Mouse (Mus musculus): ENCODE measurements around the gene Olfr284.

The Olfr284 gene

DNA sequence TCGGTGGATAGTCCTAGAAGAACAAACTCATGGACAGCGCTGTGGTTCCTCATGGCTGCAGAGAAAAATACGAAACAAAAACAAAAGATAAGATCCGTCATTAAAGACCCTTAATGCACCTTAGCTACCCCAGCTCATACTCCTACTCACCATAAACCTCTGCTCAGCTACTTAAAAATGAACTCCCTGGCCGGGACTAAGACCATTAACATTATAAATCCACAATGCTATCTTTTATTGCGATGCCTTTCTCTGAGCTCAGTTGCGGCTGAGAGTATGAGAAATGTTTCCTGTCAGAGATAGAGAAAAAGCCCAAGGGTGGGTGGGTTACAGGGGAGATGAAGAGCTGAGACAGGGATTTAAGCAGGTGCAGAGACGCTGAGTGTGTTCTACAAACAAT, at the start of gene Olfr284:
Gene Olfr284, minus strand, starts transcription at position 101 of the 400 bp plus-strand sequence.
- DNase-seq (ENCODE audit: low read depth, low spot score) = no peak

DNA sequence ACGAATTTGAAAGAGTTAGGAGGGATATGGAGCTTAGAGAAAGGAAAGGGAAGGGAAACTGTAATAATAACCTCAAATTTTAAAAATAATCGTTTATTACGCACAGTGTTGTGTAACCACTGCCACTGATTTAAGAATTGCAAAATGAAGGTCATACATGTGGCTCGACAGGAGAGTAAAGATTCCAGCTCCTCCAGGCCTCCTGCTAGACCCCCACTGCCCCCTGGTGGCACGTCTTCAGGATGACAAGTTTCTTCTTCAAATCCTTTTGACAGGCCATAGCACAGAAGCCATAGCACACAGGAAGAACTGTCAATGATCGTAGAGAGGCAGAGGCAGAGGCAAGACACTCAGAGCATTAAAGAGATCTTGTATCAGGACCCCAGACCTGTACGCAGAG, 49.0 kb upstream of the Olfr284 start:
- DNase-seq (ENCODE audit: low read depth, low spot score) = no peak

DNA sequence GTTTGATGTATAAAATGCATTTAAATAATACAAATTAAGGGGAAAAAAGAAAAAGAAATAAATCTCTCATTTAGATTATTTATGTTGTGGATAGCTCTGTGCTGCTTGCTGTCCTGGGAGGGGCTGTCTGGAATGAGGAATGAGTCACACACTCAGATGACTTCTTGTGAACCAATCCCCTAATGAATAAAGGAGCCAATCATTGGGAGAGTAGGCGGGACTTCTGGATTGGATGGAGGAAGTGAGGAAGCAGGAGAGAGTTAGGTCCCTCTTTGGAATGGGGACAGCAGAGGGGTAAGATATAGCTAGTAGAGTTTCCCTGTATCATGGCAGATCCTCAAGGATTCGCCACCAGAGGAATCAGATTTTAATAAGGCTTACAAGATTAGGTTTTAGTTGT, 46.8 kb upstream of the Olfr284 start:
- no peak for DNase-seq (ENCODE audit: low read depth, low spot score)

DNA sequence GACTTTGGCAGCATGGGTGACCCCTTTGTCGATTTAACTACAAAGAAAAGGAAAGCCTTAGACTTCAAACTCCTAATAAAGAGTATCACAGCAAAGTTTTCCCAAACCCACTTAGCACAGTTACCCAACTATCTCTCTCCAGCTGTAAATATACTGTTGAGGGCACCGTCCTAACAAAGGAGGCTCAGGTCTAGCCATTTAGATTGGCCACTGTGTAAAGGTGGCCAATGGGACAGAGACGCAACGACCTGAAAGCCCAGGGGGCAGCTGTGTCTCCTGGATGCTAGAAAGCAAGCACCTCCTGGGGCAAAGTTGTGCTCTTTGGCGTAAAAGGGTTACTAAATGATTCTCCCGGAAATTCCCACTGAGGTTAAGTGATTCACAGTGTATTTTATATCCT, 40.1 kb upstream of the Olfr284 start, which contains the start of gene Olfr283:
Gene Olfr283, minus strand, starts transcription at position 101 of the 400 bp plus-strand sequence.
- no peak for DNase-seq (ENCODE audit: low read depth, low spot score)

DNA sequence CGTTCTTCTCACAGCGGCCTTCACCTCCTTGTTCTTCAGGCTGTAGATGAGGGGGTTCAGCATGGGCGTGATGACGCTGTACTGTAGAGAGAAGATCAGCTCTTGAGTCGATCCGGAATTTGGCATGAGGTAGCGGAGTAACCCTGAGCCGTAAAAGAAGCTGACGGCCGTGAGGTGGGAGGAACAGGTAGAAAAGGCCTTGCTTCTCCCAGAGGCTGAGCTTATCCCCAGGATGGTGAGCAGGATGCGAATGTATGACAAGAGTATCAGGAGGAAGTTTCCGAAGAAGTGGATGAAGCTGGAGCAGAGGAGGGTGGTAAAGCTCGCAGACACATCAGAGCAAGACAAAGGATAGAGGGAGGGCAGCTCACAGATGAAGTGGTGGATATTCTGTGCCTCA, 37.4 kb upstream of the Olfr284 start:
- DNase-seq (ENCODE audit: low read depth, low spot score) = no peak

DNA sequence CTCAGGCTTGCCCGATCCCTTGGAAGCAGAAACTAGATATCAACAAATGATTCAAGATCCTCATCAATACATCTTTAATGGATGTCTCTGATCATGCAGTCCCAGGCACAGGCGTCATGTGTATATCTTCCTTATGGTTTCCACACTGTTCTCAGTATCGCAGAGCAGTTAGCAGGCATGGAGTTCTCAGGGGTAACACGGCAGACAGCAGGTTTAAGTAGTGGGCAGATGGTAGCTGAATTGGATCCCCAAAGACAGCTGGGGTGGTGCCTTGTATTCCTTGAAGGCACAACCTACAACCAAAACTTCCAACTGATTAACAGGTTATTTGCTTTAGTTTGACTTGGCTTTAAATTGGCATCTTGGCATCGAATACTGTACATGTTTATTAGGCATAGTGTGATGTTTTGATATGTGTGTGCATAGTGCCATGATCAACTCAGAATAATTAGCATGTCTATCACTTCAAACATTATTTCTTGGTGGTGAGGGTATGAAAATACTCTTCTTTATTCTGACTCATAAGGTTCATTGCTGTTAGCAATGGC, 23.5 kb downstream of the Olfr284 start, which contains the start of gene Olfr285:
Gene Olfr285, minus strand, starts transcription at position 177 of the 548 bp plus-strand sequence.
- no peak for DNase-seq (ENCODE audit: low read depth, low spot score)

DNA sequence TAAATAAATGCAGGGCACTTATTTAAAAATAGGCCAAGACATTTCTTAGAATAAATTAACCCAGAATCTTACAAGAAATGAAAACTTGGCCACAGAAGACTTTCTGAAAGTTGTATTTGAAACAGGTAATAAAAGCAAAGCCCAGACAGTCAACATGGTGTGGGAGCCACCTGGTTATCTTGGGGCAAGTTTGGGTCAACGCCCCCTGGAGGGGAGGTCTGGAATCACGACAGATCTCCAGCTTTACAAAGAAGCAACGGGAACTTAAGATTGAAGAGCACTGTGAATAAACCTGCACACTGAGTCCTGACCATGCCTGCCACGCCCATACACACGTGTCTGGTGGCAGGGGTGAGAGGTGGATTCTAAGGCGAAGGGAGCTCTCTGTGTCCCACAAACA, 25.1 kb downstream of the Olfr284 start:
- no peak for DNase-seq (ENCODE audit: low read depth, low spot score)

DNA sequence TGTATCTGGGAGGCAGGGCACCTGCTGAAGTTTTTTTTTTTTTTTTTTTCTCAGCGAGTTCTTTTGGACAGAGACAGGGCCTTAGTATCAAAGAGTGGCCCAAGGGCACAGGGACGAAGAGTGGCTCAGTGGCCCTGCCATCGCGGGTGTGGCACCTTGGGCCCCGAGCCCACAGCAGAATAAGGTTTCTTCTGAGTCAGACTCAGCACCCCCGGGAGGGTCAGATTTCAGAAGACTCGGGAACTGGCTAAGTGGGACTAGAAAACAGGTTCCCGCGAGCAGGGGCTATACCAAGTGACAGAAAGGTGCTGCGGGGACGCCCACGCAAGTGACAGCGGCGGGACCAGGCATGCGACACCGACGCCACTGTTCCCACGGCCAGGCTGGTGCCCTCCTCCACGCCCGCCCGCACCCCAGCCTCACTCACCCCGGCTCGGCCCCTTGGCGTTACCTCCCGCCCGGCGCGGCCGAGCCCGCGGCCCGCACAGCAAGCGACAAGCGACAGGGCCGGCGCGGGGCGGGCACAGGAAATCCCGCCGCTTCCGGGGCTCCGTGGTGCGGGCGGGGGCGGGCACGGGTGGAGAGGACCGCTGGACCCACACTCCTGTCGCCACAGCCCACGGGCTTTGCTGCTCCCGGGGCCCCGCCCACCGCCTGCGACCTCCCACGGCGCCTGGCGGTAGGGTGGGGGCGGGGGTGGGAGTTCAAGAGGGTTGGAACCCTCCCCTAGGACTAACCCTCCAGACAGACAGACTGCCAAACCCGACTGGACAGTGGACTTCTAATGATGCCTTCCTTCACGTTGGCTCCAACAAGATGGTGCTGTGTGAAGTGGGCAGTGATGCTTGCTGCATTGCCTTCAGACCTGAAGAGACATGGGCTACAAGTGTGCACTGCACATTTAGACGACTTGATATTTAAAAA, 44.9 kb downstream of the Olfr284 start, which contains the start of gene Zfp641:
Gene Zfp641, minus strand, starts transcription at position 534 of the 924 bp plus-strand sequence.
- no peak for DNase-seq (ENCODE audit: low read depth, low spot score)

DNA sequence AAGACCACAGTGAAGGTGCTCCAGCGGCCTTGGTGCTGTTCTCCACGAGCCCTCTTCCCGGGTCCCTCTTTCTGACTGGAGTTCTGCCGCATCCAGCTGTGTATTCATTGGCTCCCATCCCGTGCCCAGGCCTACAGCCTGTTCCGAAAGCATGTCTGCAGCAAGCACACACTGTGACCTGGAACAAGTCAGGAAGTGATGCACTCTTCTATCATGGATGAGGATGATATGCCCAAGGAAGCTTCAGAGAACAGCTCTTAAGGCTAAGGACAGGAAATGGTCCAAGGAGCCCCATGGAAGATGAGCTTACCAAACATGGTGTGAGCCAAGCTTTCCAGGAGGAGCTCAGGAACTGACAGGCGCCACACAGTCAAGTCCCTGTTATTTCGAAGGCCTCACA, 47.1 kb downstream of the Olfr284 start:
- no peak for DNase-seq (ENCODE audit: low read depth, low spot score)
